Mouse (Mus musculus) midbrain, embryonic 11.5 days (tissue): ENCODE measurements at regions not wholly inside any gene's neighbourhood (a gene's known extent, or its start where the extent isn't known, plus 50 kb on each side); places are given as distances from the start of the nearest gene placed in this dataset.

Experiments
- ATAC-seq: fragments of 200-750 bp; cut with Nextera tagmentation; 2 replicates; pipeline ENCODE4 v1.8.0; 2017; ENCODE audit warnings: moderate TSS enrichment, moderate library complexity; ENCODE audit not compliant: low FRiP score
- DNase-seq: peaks from one replicate; pipeline ENCODE4 v3.0.0; 2015; ENCODE audit warnings: low spot score; ENCODE audit errors: missing footprints
- H3K27ac ChIP-seq: fragments of 300-500 bp; sonication (generic); 2 replicates; pipeline ENCODE4 v1.5.1; 2014; ENCODE audit warnings: low read depth, low read length
- H3K27me3 ChIP-seq: fragments of 300-500 bp; sonication (generic); 2 replicates; pipeline ENCODE4 v1.6.1; 2014; ENCODE audit warnings: mild to moderate bottlenecking, low read length, moderate library complexity, mixed read lengths; ENCODE audit not compliant: control insufficient read depth, insufficient read depth
- H3K36me3 ChIP-seq: fragments of 300-500 bp; sonication (generic); 2 replicates; pipeline ENCODE4 v1.6.1; 2014; ENCODE audit warnings: mild to moderate bottlenecking, low read length, moderate library complexity, mixed read lengths; ENCODE audit not compliant: control insufficient read depth, insufficient read depth
- H3K4me1 ChIP-seq: fragments of 300-500 bp; sonication (generic); 2 replicates; pipeline ENCODE4 v1.6.1; 2014; ENCODE audit warnings: low read length; ENCODE audit not compliant: control insufficient read depth, insufficient read depth
- H3K4me2 ChIP-seq: fragments of 300-500 bp; sonication (generic); 2 replicates; pipeline ENCODE4 v1.6.1; 2014; ENCODE audit warnings: mild to moderate bottlenecking, moderate library complexity
- H3K4me3 ChIP-seq: fragments of 300-500 bp; sonication (generic); 2 replicates; pipeline ENCODE4 v1.5.1; 2014; ENCODE audit warnings: low read depth, low read length
- H3K9ac ChIP-seq: fragments of 300-500 bp; sonication (generic); 2 replicates; pipeline ENCODE4 v1.6.1; 2014; ENCODE audit warnings: low read length
- H3K9me3 ChIP-seq: fragments of 300-500 bp; sonication (generic); 2 replicates; pipeline ENCODE4 v1.6.1; 2016; ENCODE audit warnings: low read length; ENCODE audit not compliant: control insufficient read depth
- WGBS: fragments of 180-500 bp; shearing (Covaris S2); extraction: QIAGEN DNeasy Blood & Tissue Kit; methylation state at CpG from one replicate; pipeline ENCODE4 v1.1.7; 2014; 5-methylcytosine and 5-hydroxymethylcytosine counted together

DNA sequence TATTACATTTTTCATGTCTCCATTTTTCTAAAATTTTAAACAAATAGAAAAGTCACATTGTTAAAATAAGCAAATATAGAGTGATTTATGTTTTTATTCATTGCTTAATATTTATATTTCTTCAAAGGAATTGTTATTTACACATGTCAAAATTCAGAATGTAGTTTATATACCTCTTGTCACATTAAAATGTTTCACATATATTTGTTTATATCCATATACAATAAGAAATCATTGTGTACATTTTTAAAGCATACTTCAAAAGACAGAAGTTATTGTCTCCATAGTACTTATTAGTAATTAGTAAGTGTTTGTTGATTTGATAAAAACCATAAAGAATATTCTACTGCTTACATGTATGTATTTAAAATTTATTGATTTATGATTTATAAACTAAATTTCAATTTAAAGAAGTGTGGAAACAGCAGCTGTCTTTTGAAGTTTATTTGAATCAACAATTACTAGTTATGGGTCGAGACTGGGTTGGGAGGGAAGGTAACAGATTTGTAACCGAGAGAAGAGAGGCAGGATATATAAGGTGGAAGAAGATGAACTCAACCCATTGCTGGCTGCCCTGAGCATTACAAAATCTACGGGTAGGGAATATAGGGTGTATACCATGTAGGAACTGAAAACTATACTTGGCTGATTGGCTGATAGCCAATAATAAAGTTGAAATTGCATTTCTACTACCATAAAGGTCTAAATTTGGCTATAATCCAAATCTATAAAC is 420.8 kb downstream of the Anxa1 start:
- ATAC-seq (no peak), DNase-seq (no peak)
- no peaks in the 10 kb centered on the region for H3K4me1 ChIP-seq
- H3K9ac ChIP-seq, result no peak overlapping the region
- H3K9me3 ChIP-seq, result no peaks in the 10 kb centered on the region
- H3K36me3 ChIP-seq, result no peaks in the 10 kb centered on the region
- no peak overlapping the region for H3K4me3 ChIP-seq
- no peaks in the 10 kb centered on the region for H3K27me3 ChIP-seq
- 84% methylated on average over 3 of the region's 3 CpGs for WGBS
- H3K4me2 ChIP-seq, result no peak overlapping the region
- no peak overlapping the region for H3K27ac ChIP-seq

DNA sequence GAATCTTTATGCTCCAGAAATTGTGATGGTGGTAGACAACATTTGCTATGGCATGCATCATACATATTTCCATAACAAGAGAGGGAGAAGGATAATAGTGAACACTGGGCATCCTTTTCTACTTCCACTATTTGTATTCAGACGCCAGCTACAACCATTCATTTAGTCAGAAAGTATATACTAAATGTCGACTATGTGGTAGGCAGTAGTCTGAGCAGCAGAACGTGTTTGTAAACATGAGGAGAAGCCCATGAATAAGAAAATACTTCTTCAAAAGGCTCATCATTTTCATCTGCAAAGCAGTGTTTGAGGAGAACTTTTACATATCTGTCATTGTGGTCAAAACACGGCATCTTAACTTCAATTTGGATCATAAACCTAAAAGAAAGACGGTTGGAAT is 421.4 kb downstream of the Anxa1 start:
- Histone ChIP-seq H3K4me1 (no peaks in the 10 kb centered on the region), H3K36me3 (no peaks in the 10 kb centered on the region), H3K9me3 (no peaks in the 10 kb centered on the region), H3K27ac (no peak overlapping the region), H3K4me2 (no peak overlapping the region), H3K9ac (no peak overlapping the region), H3K4me3 (no peak overlapping the region), H3K27me3 (no peaks in the 10 kb centered on the region)
- no peak for DNase-seq
- no peak for ATAC-seq
- WGBS, result 82% methylated on average over 5 of the region's 5 CpGs

DNA sequence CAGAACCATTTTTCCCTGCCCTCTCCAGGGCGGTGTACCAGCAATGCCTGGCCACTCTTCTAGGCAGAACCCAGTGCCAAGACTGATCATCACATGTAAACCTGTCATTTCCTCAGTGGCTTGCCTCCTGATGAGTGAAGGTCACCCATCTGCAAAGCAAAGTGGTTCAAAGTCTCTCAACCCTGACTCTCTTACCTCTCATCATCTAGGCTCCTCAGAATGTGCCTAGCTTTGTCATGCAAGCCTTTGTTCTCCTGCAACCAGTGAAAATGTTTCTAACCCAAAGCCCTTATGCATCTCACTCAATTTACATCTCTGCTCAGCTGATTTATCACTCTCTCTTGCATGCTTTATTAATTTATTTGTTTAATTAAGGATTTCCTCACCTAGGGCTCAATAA is 445.5 kb downstream of the Anxa1 start:
- no peak for DNase-seq
- no peak overlapping the region for H3K9ac ChIP-seq
- 82% methylated on average over 1 of the region's 1 CpGs for WGBS
- no peaks in the 10 kb centered on the region for H3K36me3 ChIP-seq
- no peak overlapping the region for H3K4me3 ChIP-seq
- H3K27ac ChIP-seq, result no peak overlapping the region
- H3K9me3 ChIP-seq, result no peaks in the 10 kb centered on the region
- no peaks in the 10 kb centered on the region for H3K4me1 ChIP-seq
- no peak overlapping the region for H3K4me2 ChIP-seq
- no peaks in the 10 kb centered on the region for H3K27me3 ChIP-seq
- 0 out of 2 replicates have a peak, but pooled peaks have one; percentile 7 for ATAC-seq

DNA sequence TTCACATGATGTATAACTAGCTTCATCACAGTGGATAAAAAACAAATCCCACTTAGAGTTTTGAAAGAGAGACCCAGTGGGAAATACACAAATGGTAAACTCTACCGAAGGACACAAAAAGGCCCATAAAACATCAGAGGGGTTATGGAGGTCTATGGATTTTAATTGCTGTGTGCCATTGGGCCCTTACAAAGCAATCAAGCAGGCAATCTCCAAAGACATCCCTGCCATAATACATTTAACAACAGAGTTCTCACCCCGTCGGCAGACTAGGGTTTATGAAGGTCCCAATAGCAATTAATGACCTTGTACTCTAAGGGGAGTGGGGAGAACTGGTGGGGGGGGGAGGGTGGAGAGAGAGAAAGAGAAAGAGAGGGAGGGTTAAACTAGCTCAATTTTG is 448.0 kb downstream of the Anxa1 start:
- no peak for DNase-seq

DNA sequence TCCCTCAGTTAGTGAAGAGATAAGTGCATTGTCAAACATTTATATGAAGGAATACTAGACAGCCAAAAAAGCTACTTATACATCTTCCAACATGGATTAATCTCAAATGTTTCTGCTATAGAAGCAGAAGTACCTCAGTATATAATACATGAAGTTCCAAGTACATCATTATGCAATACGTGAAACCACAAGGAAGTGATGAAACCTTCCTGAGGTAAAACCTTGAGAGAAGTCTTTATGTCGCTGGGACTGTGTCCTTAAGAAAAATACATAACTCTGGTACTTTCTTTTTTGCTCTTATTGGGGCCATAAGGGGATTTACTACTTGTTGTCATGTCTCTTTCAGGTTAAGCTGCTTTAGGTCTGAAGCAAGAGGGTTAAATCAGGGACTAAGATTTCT is 469.6 kb downstream of the Anxa1 start:
- Histone ChIP-seq H3K4me2 (no peak overlapping the region), H3K9me3 (no peaks in the 10 kb centered on the region), H3K27ac (no peak overlapping the region), H3K27me3 (no peaks in the 10 kb centered on the region), H3K36me3 (no peaks in the 10 kb centered on the region), H3K4me3 (no peak overlapping the region), H3K9ac (no peak overlapping the region), H3K4me1 (no peaks in the 10 kb centered on the region)
- DNase-seq (no peak), ATAC-seq (no peak)
- 88% methylated on average over 2 of the region's 2 CpGs for WGBS

More for the DNA sequence above, 448.0 kb downstream of the Anxa1 start:
- no peak overlapping the region for H3K27ac ChIP-seq
- H3K4me3 ChIP-seq, result no peak overlapping the region
- 81% methylated on average over 3 of the region's 3 CpGs for WGBS
- H3K4me2 ChIP-seq, result no peak overlapping the region
- peak; percentile 43; the same call in 1 of the 2 replicates for ATAC-seq
- no peaks in the 10 kb centered on the region for H3K27me3 ChIP-seq
- no peaks in the 10 kb centered on the region for H3K9me3 ChIP-seq
- no peaks in the 10 kb centered on the region for H3K36me3 ChIP-seq
- H3K9ac ChIP-seq, result no peak overlapping the region
- no peaks in the 10 kb centered on the region for H3K4me1 ChIP-seq

DNA sequence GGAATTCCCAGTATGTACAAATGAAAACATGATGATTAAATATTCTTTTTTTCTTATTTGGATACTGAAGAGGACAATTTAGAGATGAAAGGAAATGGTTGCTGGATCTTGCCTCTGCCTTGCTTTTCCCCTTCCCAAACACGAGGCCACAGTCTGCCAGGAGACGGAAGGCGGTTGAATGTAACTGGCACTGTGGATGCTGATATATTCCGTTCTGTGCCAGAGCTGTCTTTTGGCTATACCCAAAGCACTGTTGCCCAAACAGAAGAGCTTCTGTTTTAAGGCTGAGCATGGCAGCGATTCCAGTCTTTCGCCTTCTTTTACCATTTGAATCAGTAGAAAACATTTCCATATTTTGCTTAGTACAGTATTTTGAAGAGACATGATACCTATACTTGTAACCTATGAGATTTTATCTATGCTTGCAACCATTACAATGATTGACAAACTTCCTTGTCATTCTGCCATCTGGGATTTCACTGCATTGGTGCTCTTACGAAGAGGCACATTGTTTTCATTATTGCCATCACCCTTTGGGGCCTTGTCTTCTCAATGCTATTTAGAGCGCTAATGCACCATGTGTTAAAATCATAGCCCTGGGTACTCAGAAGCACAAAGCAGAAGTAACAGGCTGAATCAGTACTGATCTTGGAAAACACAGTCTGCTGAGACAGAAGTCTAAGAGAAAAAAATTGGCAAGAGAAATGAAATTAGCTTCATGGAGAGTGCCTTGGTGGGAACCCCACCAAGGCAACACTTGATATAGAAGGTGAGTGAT is 504.6 kb downstream of the Anxa1 start:
- DNase-seq (peak; percentile 72), ATAC-seq (no peak)
- Histone ChIP-seq H3K4me3 (no peak overlapping the region), H3K27me3 (no peaks in the 10 kb centered on the region), H3K9ac (no peak overlapping the region), H3K27ac (no peak overlapping the region), H3K4me1 (no peaks in the 10 kb centered on the region), H3K4me2 (no peak overlapping the region), H3K36me3 (no peaks in the 10 kb centered on the region), H3K9me3 (no peaks in the 10 kb centered on the region)
- 90% methylated on average over 8 of the region's 8 CpGs for WGBS

DNA sequence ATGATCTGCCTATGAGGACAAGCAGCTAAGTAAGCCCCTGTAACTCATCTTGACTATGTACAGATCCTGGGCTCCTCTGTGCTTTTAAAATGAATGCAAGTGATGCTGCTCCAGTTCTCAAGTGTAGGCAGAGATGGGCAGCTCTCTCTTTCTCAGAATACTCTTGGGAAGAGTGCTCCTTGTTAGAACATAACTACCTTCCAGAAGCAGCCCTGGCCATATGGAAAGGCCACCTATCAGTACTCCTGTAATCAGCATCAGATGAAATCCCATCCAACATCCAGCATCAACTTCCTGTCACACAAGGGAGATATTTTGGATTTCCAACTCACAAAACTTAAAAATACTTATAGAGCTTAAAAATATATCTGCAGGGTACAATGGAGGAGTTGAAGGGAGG is 509.8 kb downstream of the Anxa1 start:
- Histone ChIP-seq H3K27ac (no peak overlapping the region), H3K4me2 (no peak overlapping the region), H3K9ac (no peak overlapping the region), H3K27me3 (no peaks in the 10 kb centered on the region), H3K9me3 (no peaks in the 10 kb centered on the region), H3K4me1 (no peaks in the 10 kb centered on the region), H3K4me3 (no peak overlapping the region), H3K36me3 (no peaks in the 10 kb centered on the region)
- DNase-seq, result no peak
- no peak for ATAC-seq

DNA sequence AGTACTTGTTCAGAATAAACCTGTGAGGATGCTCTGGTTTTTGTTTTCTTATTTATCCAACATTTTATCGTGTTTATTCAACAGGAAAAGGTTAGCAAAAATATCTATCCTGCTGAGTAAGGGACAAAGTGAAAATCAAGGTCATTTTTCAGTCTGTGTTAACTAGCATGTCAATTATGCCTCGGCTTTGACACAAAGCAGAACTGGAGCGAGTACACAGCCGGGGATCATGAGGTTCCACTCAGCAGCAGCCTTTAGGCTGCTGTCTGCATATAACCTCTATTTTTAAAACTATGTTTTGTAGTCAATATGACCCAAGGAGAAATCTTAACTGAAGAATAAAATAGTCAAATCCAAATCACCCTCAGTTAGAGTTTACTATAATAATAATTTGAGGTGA is 542.6 kb downstream of the Anxa1 start:
- 80% methylated on average over 4 of the region's 4 CpGs for WGBS

DNA sequence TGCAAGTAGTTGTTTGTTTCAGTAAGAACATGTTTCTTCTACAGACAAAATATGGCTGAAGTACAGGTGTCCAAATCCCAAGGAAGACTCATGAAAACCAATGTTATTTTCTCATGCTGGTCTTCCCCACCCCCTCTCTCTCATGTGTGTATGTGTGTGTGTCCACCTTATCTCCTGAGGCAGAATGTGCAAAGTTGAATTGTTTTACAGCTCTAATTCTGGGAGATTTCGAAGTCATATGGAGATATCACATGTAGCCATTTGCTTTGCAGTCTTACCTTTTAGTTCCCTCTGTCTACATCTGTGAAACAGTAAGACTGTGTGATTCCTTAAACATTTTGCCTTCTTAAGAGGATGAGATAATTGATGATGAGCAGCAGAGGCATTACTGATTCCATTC is 582.8 kb downstream of the Anxa1 start:
- WGBS, result 93% methylated on average over 1 of the region's 1 CpGs
- H3K36me3 ChIP-seq, result no peaks in the 10 kb centered on the region
- H3K9me3 ChIP-seq, result no peaks in the 10 kb centered on the region
- H3K4me3 ChIP-seq, result no peak overlapping the region
- no peak overlapping the region for H3K4me2 ChIP-seq
- no peak overlapping the region for H3K27ac ChIP-seq
- DNase-seq (no peak), ATAC-seq (no peak)
- H3K9ac ChIP-seq, result no peak overlapping the region
- H3K27me3 ChIP-seq, result no peaks in the 10 kb centered on the region
- H3K4me1 ChIP-seq, result no peaks in the 10 kb centered on the region

More for the DNA sequence above, 542.6 kb downstream of the Anxa1 start:
- DNase-seq (no peak), ATAC-seq (no peak)
- H3K27ac ChIP-seq, result no peak overlapping the region
- H3K9ac ChIP-seq, result no peak overlapping the region
- no peaks in the 10 kb centered on the region for H3K4me1 ChIP-seq
- H3K27me3 ChIP-seq, result no peaks in the 10 kb centered on the region
- no peaks in the 10 kb centered on the region for H3K36me3 ChIP-seq
- no peak overlapping the region for H3K4me2 ChIP-seq
- H3K9me3 ChIP-seq, result no peaks in the 10 kb centered on the region
- no peak overlapping the region for H3K4me3 ChIP-seq
